30 mouse cellular contexts compared by ENCODE assay signal in genomic region chr7:126870520-126870891, GRCm38 (mm10). TPM values are rescaled to one million over a fixed set of nuclear protein-coding genes. Genes with fewer than 3 reads are reported as not detected.
"Had no signal": no experiment of that assay in that cellular context is flagged by ENCODE, and none has a peak within 500 bp of the region (broad histone marks: within the 10 kb centered on the region; RNA-seq: fewer than 3 reads in every experiment).

No protein-coding gene starts in this region.

- H3K4me1 ChIP-seq: midbrain, embryonic 12.5 days had no signal

- H3K27ac ChIP-seq: liver, embryonic 13.5 days; midbrain, embryonic 12.5 days had no signal

- ATAC-seq: intestine, postnatal 0 days had no signal

- H3K4me2 ChIP-seq: liver, embryonic 13.5 days; midbrain, embryonic 12.5 days had no signal

- H3K9me3 ChIP-seq: liver, embryonic 13.5 days; midbrain, embryonic 12.5 days had no signal

- H3K4me3 ChIP-seq: liver, embryonic 13.5 days; midbrain, embryonic 12.5 days had no signal

- H3K9ac ChIP-seq: liver, embryonic 13.5 days; midbrain, embryonic 12.5 days had no signal

- DNase-seq: kidney, adult 2 months; kidney, postnatal 14 days; kidney, postnatal 4 days; layer of hippocampus, adult 9-11 months; liver, embryonic 13.5 days; lung, adult 2 months; lung, postnatal 14 days; lung, postnatal 4 days; thymus, adult 2 months; thymus, postnatal 14 days; thymus, postnatal 4 days had no signal

- H3K27me3 ChIP-seq: liver, embryonic 13.5 days; midbrain, embryonic 12.5 days had no signal

RNA-seq across cellular contexts. Expression of gene Doc2a, which starts 23.3 kb away (rescaled TPM):
- total RNA-seq: liver, adult 2 months; megakaryocyte progenitor cell, adult 5-6 weeks; megakaryocyte-erythroid progenitor cell, adult 5-6 weeks had no signal
- polyA plus RNA-seq: liver, adult 2 months; liver, embryonic 16.5 days; small intestine, adult 2 months; spleen, adult 2 months had no signal

RNA-seq across cellular contexts. Expression of gene 4930451I11Rik, which starts 39.1 kb away (rescaled TPM):
- total RNA-seq: layer of hippocampus, adult 18-20 months; layer of hippocampus, postnatal 25 days; left cerebral cortex, adult 18-20 months; left cerebral cortex, postnatal 25 days; liver, adult 2 months; megakaryocyte progenitor cell, adult 5-6 weeks; megakaryocyte-erythroid progenitor cell, adult 5-6 weeks had no signal
- polyA plus RNA-seq: intestine, embryonic 14.5 days; intestine, postnatal 0 days; kidney, adult 2 months; kidney, embryonic 14.5 days; limb, embryonic 11.5 days; liver, adult 2 months; liver, embryonic 13.5 days; liver, embryonic 16.5 days; lung, adult 2 months; lung, embryonic 16.5 days; midbrain, embryonic 12.5 days; neural tube, embryonic 11.5 days; neural tube, embryonic 14.5 days; small intestine, adult 2 months; spleen, adult 2 months; stomach, embryonic 16.5 days; thymus, adult 2 months had no signal
